Mouse (Mus musculus): Measurements from ENCODE around the gene Schip1.

DNA sequence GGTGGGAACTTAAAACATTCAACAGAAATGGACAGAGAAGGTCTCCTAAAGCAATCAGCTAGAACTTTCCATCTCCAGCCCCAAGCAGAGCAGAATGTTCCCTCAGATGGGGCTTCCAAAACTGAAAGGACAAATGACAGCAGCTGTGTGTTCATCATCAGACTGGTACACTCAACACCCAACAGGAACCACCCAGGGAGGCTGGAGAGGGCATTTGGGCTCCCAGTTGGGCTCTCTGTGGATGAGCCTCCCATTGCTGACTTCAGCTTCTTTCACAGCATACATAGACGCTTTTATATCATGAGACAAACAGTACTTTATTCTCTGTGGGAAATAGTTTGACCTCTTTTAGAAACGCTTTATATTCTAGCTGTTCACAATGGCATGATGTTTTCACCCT, 291.9 kb downstream of the Schip1 start:
- no peak for TF ChIP-seq CTCF (IDR thresholded peaks at IDR 0.05; ENCODE audit: low read depth)
- no peak for TF ChIP-seq EP300 (IDR thresholded peaks at IDR 0.05; ENCODE audit: low read depth)
